Mouse (Mus musculus): Measurements from ENCODE around the gene Zbtb20. TPM values are rescaled to one million over a fixed set of nuclear protein-coding genes. Genes with fewer than 3 reads are reported as not detected.

Zbtb20 gene
- polyA plus RNA-seq, 1 experiment from 2014 or later: 35.1 TPM

DNA sequence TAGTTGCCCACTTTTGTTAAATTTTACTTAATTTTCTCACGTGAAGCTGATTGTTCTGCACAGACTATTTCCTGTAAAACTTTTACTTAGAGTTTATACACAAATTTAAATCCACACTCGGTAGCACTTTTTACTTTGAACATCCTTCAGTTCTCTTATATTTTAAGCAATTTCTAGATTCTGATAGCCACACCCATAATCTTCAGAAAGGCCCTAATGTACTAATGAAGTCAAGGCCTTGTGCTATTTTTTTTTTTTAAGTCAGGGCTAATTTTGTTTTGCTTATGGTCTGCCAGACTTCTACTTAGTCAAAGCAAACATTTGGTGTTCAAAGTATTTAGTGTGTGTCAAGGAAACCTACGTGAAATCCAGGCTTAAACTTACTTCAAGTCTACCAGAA, 1.7 kb upstream of the Zbtb20 start:
- no peak for ATAC-seq (ENCODE audit: insufficient number of reproducible peaks, insufficient read depth, low FRiP score, low read depth)
- Histone ChIP-seq H3K36me3 (ENCODE audit: control insufficient read depth, insufficient read depth, low read length) (no peaks in the 10 kb centered on the region), H3K4me3 (ENCODE audit: low read depth, low read length) (no peak overlapping the region), H3K9me3 (ENCODE audit: control insufficient read depth, low read depth, low read length) (no peaks in the 10 kb centered on the region), H3K4me1 (ENCODE audit: control insufficient read depth, insufficient read depth, low read length) (no peaks in the 10 kb centered on the region), H3K9ac (replicated peaks; ENCODE audit: low read depth, low read length) (no peak overlapping the region), H3K27me3 (ENCODE audit: control insufficient read depth, insufficient read depth, low read length) (no peaks in the 10 kb centered on the region), H3K4me2 (replicated peaks; ENCODE audit: low read depth, low read length) (peak overlapping the region; percentile 40; the same call in 1 of the 2 replicates), H3K27ac (ENCODE audit: low read length) (peak overlapping the region; percentile 94)
- WGBS: 44% methylated on average over 3 of the region's 3 CpGs

- Histone ChIP-seq H3K4me2 (replicated peaks; ENCODE audit: low read depth, low read length) (peak overlapping the region; percentile 40), H3K27me3 (ENCODE audit: control insufficient read depth, insufficient read depth, low read length) (no peaks in the 10 kb centered on the region), H3K9me3 (ENCODE audit: control insufficient read depth, low read depth, low read length) (no peaks in the 10 kb centered on the region), H3K4me1 (ENCODE audit: control insufficient read depth, insufficient read depth, low read length) (no peaks in the 10 kb centered on the region), H3K27ac (ENCODE audit: low read length) (peak overlapping the region; percentile 94), H3K9ac (replicated peaks; ENCODE audit: low read depth, low read length) (peak overlapping the region; percentile 32; the same call in 1 of the 2 replicates), H3K4me3 (ENCODE audit: low read depth, low read length) (peak overlapping the region; percentile 34), H3K36me3 (ENCODE audit: control insufficient read depth, insufficient read depth, low read length) (no peaks in the 10 kb centered on the region)
- no peak for ATAC-seq (ENCODE audit: insufficient number of reproducible peaks, insufficient read depth, low FRiP score, low read depth)
- under 1% methylated on average over 5 of the region's 5 CpGs for WGBS
Measured at GRCm38 (mm10) chr16:42874456-42874855, 1.2 kb upstream of the Zbtb20 start.

DNA sequence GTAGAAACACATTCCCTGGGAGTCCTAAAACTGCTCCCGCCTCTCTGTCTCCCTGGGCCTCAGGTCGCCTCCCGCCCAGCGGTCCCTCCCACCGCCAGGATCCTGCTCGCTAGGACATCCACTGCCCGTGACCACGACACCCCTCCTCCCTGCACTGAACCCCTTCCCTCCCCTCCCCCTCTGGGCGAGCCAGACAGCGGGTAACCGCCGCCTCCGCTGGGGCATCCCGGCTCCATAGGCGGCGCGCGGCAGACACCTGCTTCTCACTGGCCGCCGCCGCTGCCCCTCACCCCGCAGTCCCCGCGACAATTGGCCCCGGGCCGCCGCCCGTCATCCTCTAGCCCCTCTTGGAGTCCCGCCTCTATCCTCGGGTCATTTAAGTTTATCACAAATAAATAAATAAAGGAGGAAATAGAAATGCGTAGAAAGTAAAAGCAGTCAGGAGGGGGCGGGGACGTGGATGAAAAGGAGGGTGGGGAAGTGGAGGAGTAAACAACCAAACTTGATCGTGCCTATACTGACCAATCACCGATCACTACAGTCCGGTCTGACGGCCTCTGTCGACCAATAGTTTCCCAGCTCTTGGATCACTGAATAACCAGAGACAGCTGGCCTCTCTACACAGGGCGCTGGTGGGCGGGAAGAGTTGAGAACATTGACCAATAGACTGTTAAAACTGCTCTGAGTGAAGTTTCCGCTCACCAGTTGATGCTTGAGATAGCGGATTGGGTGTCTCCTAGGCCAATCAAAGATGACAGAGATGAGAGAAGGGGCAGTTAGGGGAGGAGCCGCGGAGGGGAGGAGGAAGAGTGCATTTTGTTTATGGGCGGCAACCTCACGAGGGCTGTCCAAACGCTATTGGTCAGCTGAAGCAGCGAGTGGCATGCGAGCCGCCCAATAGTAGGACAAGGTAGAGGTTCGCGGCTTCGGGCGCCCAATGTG, 500 bp upstream of the Zbtb20 start:
- Histone ChIP-seq H3K27ac (ENCODE audit: low read length) (peak overlapping the region; percentile 99), H3K27me3 (ENCODE audit: control insufficient read depth, insufficient read depth, low read length) (no peaks in the 10 kb centered on the region), H3K4me3 (ENCODE audit: low read depth, low read length) (peak overlapping the region; percentile 51), H3K36me3 (ENCODE audit: control insufficient read depth, insufficient read depth, low read length) (no peaks in the 10 kb centered on the region), H3K4me2 (replicated peaks; ENCODE audit: low read depth, low read length) (peak overlapping the region; percentile 40), H3K4me1 (ENCODE audit: control insufficient read depth, insufficient read depth, low read length) (no peaks in the 10 kb centered on the region), H3K9me3 (ENCODE audit: control insufficient read depth, low read depth, low read length) (no peaks in the 10 kb centered on the region), H3K9ac (replicated peaks; ENCODE audit: low read depth, low read length) (peak overlapping the region; percentile 32; the same call in 1 of the 2 replicates)
- WGBS: under 1% methylated on average over 54 of the region's 54 CpGs
- ATAC-seq (ENCODE audit: insufficient number of reproducible peaks, insufficient read depth, low FRiP score, low read depth): peak; percentile 95

DNA sequence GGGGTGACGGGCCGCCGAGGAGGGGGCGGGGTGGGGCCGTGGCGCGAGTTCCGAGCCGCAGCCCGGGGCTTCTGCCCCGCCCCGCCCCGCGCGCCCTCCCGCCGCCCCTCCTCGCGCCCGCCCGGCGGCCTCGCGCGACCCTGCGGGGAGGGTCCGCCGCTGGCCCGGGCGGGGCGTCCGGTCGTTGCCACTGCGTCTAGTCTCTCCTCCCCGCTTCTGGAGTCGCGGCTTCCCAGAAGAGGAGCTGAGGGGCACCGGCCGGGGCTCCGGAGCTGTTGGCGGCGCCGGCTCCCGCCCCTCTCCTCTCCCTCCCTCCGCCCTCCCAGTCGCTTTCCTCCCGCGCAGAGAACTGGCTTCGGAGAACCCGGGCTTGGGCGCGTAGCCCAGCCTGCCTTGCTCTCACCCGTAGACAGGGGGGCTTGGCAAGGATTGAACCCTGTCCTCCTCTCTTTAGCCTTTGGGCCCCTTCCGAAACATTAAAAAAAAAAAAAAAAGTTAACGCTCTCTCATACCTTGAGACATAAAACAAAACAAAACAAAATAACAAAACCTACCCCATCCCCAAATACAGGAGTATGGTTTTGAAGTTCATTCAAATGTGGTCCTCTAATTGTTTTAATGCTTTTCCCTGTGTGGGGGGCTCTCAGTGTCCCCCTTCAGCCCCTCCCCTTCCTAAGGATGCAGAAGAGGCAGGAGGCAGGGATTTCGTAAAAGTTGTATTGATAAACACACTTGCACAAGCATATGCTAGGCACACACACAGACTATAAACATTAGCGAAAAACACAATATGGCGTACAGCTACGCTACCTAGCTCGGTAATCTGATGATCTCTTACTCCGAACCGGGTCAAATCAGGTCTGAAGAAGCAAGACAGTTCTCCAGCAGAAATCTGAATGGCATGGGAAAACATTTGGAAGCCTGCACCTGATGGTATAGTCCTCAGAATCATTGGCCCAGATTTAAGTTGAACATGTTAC, 630 bp downstream of the Zbtb20 start:
- Histone ChIP-seq H3K4me3 (ENCODE audit: low read depth, low read length) (peak overlapping the region; percentile 51), H3K36me3 (ENCODE audit: control insufficient read depth, insufficient read depth, low read length) (no peaks in the 10 kb centered on the region), H3K27me3 (ENCODE audit: control insufficient read depth, insufficient read depth, low read length) (no peaks in the 10 kb centered on the region), H3K9me3 (ENCODE audit: control insufficient read depth, low read depth, low read length) (no peaks in the 10 kb centered on the region), H3K4me2 (replicated peaks; ENCODE audit: low read depth, low read length) (peak overlapping the region; percentile 57), H3K4me1 (ENCODE audit: control insufficient read depth, insufficient read depth, low read length) (no peaks in the 10 kb centered on the region), H3K9ac (replicated peaks; ENCODE audit: low read depth, low read length) (peak overlapping the region; percentile 69), H3K27ac (ENCODE audit: low read length) (peak overlapping the region; percentile 99)
- 1% methylated on average over 36 of the region's 62 CpGs for WGBS
- ATAC-seq (ENCODE audit: insufficient number of reproducible peaks, insufficient read depth, low FRiP score, low read depth): peak; percentile 43

DNA sequence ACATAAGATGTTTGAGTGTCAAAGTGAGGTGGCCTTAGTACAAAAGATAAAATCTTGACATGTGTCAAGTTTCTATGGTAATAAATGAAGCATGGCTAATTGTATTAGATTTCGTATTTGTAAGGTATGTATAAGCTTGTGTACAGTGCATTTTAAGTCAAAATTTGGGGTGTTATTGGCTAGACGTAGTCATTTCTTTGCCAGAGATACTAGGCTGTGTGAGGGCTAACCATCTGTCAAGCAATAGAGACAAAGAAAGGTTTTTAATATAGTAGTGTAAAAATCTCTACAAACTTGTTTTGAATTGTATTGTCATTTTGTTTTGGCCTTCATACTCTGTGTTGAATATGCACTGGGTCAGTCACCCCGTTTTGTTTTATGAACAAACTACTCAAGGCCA, 4.4 kb downstream of the Zbtb20 start:
- WGBS: 78% methylated on average over 3 of the region's 3 CpGs
- no peak overlapping the region for H3K4me3 ChIP-seq (ENCODE audit: low read depth, low read length)
- no peaks in the 10 kb centered on the region for H3K36me3 ChIP-seq (ENCODE audit: control insufficient read depth, insufficient read depth, low read length)
- no peak overlapping the region for H3K4me2 ChIP-seq (replicated peaks; ENCODE audit: low read depth, low read length)
- no peaks in the 10 kb centered on the region for H3K27me3 ChIP-seq (ENCODE audit: control insufficient read depth, insufficient read depth, low read length)
- no peaks in the 10 kb centered on the region for H3K4me1 ChIP-seq (ENCODE audit: control insufficient read depth, insufficient read depth, low read length)
- H3K27ac ChIP-seq (ENCODE audit: low read length): no peak overlapping the region
- H3K9me3 ChIP-seq (ENCODE audit: control insufficient read depth, low read depth, low read length): no peaks in the 10 kb centered on the region
- ATAC-seq (ENCODE audit: insufficient number of reproducible peaks, insufficient read depth, low FRiP score, low read depth): no peak
- no peak overlapping the region for H3K9ac ChIP-seq (replicated peaks; ENCODE audit: low read depth, low read length)

- H3K4me3 ChIP-seq (ENCODE audit: low read depth, low read length): no peak overlapping the region
- ATAC-seq (ENCODE audit: insufficient number of reproducible peaks, insufficient read depth, low FRiP score, low read depth): 0 out of 2 replicates have a peak, but pooled peaks have one; percentile 46
- WGBS: 53% methylated on average over 2 of the region's 2 CpGs
- no peak overlapping the region for H3K9ac ChIP-seq (replicated peaks; ENCODE audit: low read depth, low read length)
- H3K4me1 ChIP-seq (ENCODE audit: control insufficient read depth, insufficient read depth, low read length): no peaks in the 10 kb centered on the region
- no peaks in the 10 kb centered on the region for H3K27me3 ChIP-seq (ENCODE audit: control insufficient read depth, insufficient read depth, low read length)
- no peaks in the 10 kb centered on the region for H3K36me3 ChIP-seq (ENCODE audit: control insufficient read depth, insufficient read depth, low read length)
- H3K4me2 ChIP-seq (replicated peaks; ENCODE audit: low read depth, low read length): no peak overlapping the region
- no peak overlapping the region for H3K27ac ChIP-seq (ENCODE audit: low read length)
- no peaks in the 10 kb centered on the region for H3K9me3 ChIP-seq (ENCODE audit: control insufficient read depth, low read depth, low read length)
Measured at GRCm38 (mm10) chr16:42885538-42885937, 9.9 kb downstream of the Zbtb20 start.

GRCm38 (mm10) chr16:42885964-42886363, 10.3 kb downstream of the Zbtb20 start:
- Histone ChIP-seq H3K4me2 (replicated peaks; ENCODE audit: low read depth, low read length) (no peak overlapping the region), H3K4me1 (ENCODE audit: control insufficient read depth, insufficient read depth, low read length) (no peaks in the 10 kb centered on the region), H3K9me3 (ENCODE audit: control insufficient read depth, low read depth, low read length) (no peaks in the 10 kb centered on the region), H3K9ac (replicated peaks; ENCODE audit: low read depth, low read length) (no peak overlapping the region), H3K27ac (ENCODE audit: low read length) (no peak overlapping the region), H3K36me3 (ENCODE audit: control insufficient read depth, insufficient read depth, low read length) (no peaks in the 10 kb centered on the region), H3K27me3 (ENCODE audit: control insufficient read depth, insufficient read depth, low read length) (no peaks in the 10 kb centered on the region), H3K4me3 (ENCODE audit: low read depth, low read length) (no peak overlapping the region)
- 71% methylated on average over 7 of the region's 7 CpGs for WGBS
- ATAC-seq (ENCODE audit: insufficient number of reproducible peaks, insufficient read depth, low FRiP score, low read depth): no peak

DNA sequence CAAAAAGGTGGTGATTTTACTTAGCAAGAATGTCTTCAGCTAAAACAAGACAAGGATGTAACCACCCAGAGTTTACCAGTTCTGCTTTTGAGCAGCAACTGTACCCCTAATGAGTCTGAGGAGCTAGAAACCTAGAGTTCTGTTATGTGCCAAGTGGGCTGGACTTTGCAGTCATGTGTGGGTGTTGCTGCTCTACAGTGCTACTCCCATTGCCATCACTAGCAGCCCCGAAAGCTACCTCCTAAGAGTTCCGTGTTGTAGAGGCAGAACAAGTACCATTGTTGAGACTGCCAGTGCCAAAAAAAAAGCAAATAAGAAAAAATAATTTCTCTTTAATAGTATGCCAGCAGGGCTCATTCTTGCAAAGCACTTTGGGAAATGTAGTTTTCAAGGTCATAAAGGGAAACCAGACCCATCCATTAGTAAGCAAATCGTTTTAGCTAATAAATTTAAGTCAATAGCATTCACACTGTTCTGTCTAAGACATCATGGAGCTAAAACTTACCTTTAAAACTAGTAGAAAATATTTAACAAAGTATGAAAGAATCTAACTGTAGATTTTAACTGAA, 21.5 kb downstream of the Zbtb20 start:
- no peaks in the 10 kb centered on the region for H3K4me1 ChIP-seq (ENCODE audit: control insufficient read depth, insufficient read depth, low read length)
- ATAC-seq (ENCODE audit: insufficient number of reproducible peaks, insufficient read depth, low FRiP score, low read depth): no peak

More for the DNA sequence above, 21.5 kb downstream of the Zbtb20 start:
- Histone ChIP-seq H3K4me3 (ENCODE audit: low read depth, low read length) (no peak overlapping the region), H3K9ac (replicated peaks; ENCODE audit: low read depth, low read length) (no peak overlapping the region), H3K27ac (ENCODE audit: low read length) (no peak overlapping the region), H3K36me3 (ENCODE audit: control insufficient read depth, insufficient read depth, low read length) (no peaks in the 10 kb centered on the region), H3K4me2 (replicated peaks; ENCODE audit: low read depth, low read length) (no peak overlapping the region), H3K27me3 (ENCODE audit: control insufficient read depth, insufficient read depth, low read length) (no peaks in the 10 kb centered on the region), H3K9me3 (ENCODE audit: control insufficient read depth, low read depth, low read length) (no peaks in the 10 kb centered on the region)
- WGBS: 71% methylated on average over 3 of the region's 3 CpGs
